Mouse (Mus musculus) megakaryocyte, embryonic 14.5 days (primary cell): Measurements from ENCODE around the gene Prkce.

Experiments
- FLI1 ChIP-seq: IDR thresholded peaks from 2 replicates; pipeline ENCODE4 v1.6.1; 2012; ENCODE audit warnings: low read length, inconsistent platforms, mixed read lengths
- GATA1 ChIP-seq: IDR thresholded peaks from 3 replicates; pipeline ENCODE4 v1.6.1; 2012; ENCODE audit warnings: mixed read lengths, low read length, inconsistent platforms, borderline replicate concordance

- TF ChIP-seq GATA1 = no peak
- TF ChIP-seq FLI1 = no peak
These were observed 44.4 kb upstream of the Prkce start for GRCm38 (mm10) chr17:86123146-86123545.
